Mouse (Mus musculus): ENCODE measurements around the gene Spint2.

Gene Spint2

GRCm38 (mm10) chr7:29281201-29282073 is at the start of gene Spint2:
Gene Spint2 (minus strand): TSS chr7:29281912.
- in situ Hi-C loops (cut with MboI; ENCODE audit: unreplicated experiment in 2 of 2) = no loop called here

GRCm38 (mm10) chr7:29328984-29329383 is 47.3 kb upstream of the Spint2 start:
- in situ Hi-C loops (cut with MboI; ENCODE audit: unreplicated experiment in 2 of 2) = no loop called here

GRCm38 (mm10) chr7:29327087-29327486 is 45.4 kb upstream of the Spint2 start:
- in situ Hi-C loops (cut with MboI; ENCODE audit: unreplicated experiment in 2 of 2) = no loop called here

- in situ Hi-C loops (cut with MboI; ENCODE audit: unreplicated experiment in 2 of 2) = loop anchor here (5.0 to 25.0 kb wide), 3 partner anchors 48 to 557 kb away; partner anchors contain the start of genes Ccer2 (in 1 of the 2), Nfkbib (in 1 of the 2) and Sirt2 (in 1 of the 2)
These were observed 37.9 kb upstream of the Spint2 start for GRCm38 (mm10) chr7:29319337-29320307.

GRCm38 (mm10) chr7:29318115-29318911 is 36.6 kb upstream of the Spint2 start:
- in situ Hi-C loops (cut with MboI; ENCODE audit: unreplicated experiment in 2 of 2) = loop anchor here in 1 of 2 experiments (25.0 kb wide), 1 partner anchor 556 kb away; the partner anchor contains the start of genes Ccer2, Nfkbib and Sirt2

GRCm38 (mm10) chr7:29317558-29317957 is 35.8 kb upstream of the Spint2 start:
- in situ Hi-C loops (cut with MboI; ENCODE audit: unreplicated experiment in 2 of 2) = loop anchor here in 1 of 2 experiments (25.0 kb wide), 1 partner anchor 555 kb away; the partner anchor contains the start of genes Ccer2, Nfkbib and Sirt2

GRCm38 (mm10) chr7:29316976-29317375 is 35.3 kb upstream of the Spint2 start:
- in situ Hi-C loops (cut with MboI; ENCODE audit: unreplicated experiment in 2 of 2) = loop anchor here in 1 of 2 experiments (25.0 kb wide), 1 partner anchor 555 kb away; the partner anchor contains the start of genes Ccer2, Nfkbib and Sirt2

- in situ Hi-C loops (cut with MboI; ENCODE audit: unreplicated experiment in 2 of 2) = loop anchor here in 1 of 2 experiments (25.0 kb wide), 1 partner anchor 554 kb away; the partner anchor contains the start of genes Ccer2, Nfkbib and Sirt2
These were observed 34.5 kb upstream of the Spint2 start for GRCm38 (mm10) chr7:29316137-29316734.

- in situ Hi-C loops (cut with MboI; ENCODE audit: unreplicated experiment in 2 of 2) = loop anchor here in 1 of 2 experiments (25.0 kb wide), 1 partner anchor 553 kb away; the partner anchor contains the start of genes Ccer2, Nfkbib and Sirt2
These were observed 33.3 kb upstream of the Spint2 start for GRCm38 (mm10) chr7:29314844-29315628.

- in situ Hi-C loops (cut with MboI; ENCODE audit: unreplicated experiment in 2 of 2) = loop anchor here in 1 of 2 experiments (25.0 kb wide), 1 partner anchor 551 kb away; the partner anchor contains the start of genes Ccer2, Nfkbib and Sirt2
These were observed 32.0 kb upstream of the Spint2 start for GRCm38 (mm10) chr7:29313572-29314261.

- in situ Hi-C loops (cut with MboI; ENCODE audit: unreplicated experiment in 2 of 2) = loop anchor here in 1 of 2 experiments (25.0 kb wide), 1 partner anchor 551 kb away; the partner anchor contains the start of genes Ccer2, Nfkbib and Sirt2
These were observed 31.3 kb upstream of the Spint2 start for GRCm38 (mm10) chr7:29313051-29313450.

GRCm38 (mm10) chr7:29309749-29310148 is 28.0 kb upstream of the Spint2 start:
- in situ Hi-C loops (cut with MboI; ENCODE audit: unreplicated experiment in 2 of 2) = loop anchor here in 1 of 2 experiments (25.0 kb wide), 1 partner anchor 547 kb away; the partner anchor contains the start of genes Ccer2, Nfkbib and Sirt2

- in situ Hi-C loops (cut with MboI; ENCODE audit: unreplicated experiment in 2 of 2) = loop anchor here in 1 of 2 experiments (25.0 kb wide), 1 partner anchor 547 kb away; the partner anchor contains the start of genes Ccer2, Nfkbib and Sirt2
These were observed 27.6 kb upstream of the Spint2 start for GRCm38 (mm10) chr7:29309221-29309721.

GRCm38 (mm10) chr7:29307350-29308104 is 25.8 kb upstream of the Spint2 start:
- in situ Hi-C loops (cut with MboI; ENCODE audit: unreplicated experiment in 2 of 2) = loop anchor here in 1 of 2 experiments (25.0 kb wide), 1 partner anchor 545 kb away; the partner anchor contains the start of genes Ccer2, Nfkbib and Sirt2

- in situ Hi-C loops (cut with MboI; ENCODE audit: unreplicated experiment in 2 of 2) = loop anchor here in 1 of 2 experiments (25.0 kb wide), 1 partner anchor 544 kb away; the partner anchor contains the start of genes Ccer2, Nfkbib and Sirt2
These were observed 24.9 kb upstream of the Spint2 start for GRCm38 (mm10) chr7:29306619-29307018.

- in situ Hi-C loops (cut with MboI; ENCODE audit: unreplicated experiment in 2 of 2) = loop anchor here in 1 of 2 experiments (25.0 kb wide), 1 partner anchor 544 kb away; the partner anchor contains the start of genes Ccer2, Nfkbib and Sirt2
These were observed 24.4 kb upstream of the Spint2 start for GRCm38 (mm10) chr7:29306108-29306507.

Measured in v-Abl transformed pro-B cells (cell line).